Mouse (Mus musculus): Measurements from ENCODE around the gene Prkg1. TPM values are rescaled to one million over a fixed set of nuclear protein-coding genes. Genes with fewer than 3 reads are reported as not detected.
"Not testable (repeated sequence)": the region's sequence is repeated elsewhere in the genome, so short reads cannot be mapped to it uniquely, and the experiment has no call there.

Prkg1 gene
- total RNA-seq, 2 experiments from 2014 or later = 6.3 to 6.4 TPM

- DNase-seq (ENCODE audit: low spot score in 2 of 2) = no peak
These were observed 427.0 kb downstream of the Prkg1 start for GRCm38 (mm10) chr19:31337863-31338217.

GRCm38 (mm10) chr19:31337163-31337862 is 427.5 kb downstream of the Prkg1 start:
- no peak for DNase-seq (ENCODE audit: low spot score in 2 of 2)

DNA sequence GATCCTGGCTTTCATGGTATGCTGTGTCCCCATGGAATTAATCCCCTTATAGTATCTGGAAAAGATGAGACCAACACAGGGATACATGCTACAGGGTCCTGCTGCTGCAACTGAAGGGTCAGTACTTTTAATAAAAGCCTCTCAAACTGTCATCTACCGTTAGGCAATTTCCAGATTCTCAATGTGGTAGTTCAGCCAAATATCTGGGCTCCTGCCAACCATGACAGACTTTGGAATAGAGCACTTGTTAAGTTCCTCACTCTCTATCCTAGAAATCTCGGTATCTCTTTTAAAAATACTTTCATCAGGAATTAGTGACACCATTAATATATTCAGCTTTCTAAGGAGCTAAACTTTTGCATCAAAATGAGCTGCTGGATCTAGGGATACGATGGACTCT is 428.5 kb downstream of the Prkg1 start:
- DNase-seq (ENCODE audit: low spot score in 2 of 2) = no peak

DNA sequence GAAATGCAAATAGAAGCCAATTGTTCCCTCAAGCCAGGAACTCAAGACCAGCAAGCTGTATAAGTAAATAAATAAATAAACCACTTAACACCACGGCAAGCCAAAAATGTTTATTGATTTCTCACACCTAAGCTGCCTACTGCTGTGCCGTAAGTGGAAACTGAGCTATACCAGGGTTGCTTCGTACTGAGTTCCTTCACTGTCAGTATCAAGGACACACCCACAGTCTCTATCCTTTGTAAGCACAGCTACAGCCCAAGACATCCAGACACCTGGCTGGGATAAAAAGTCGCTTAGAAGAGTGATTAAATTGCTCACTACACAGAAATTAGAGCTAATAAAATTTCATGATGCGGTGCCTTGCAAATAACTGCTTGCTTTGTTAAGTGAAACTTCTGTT is 434.9 kb downstream of the Prkg1 start:
- DNase-seq (ENCODE audit: low spot score in 2 of 2) = no peak

- DNase-seq (ENCODE audit: low spot score in 2 of 2) = no peak
These were observed 460.1 kb downstream of the Prkg1 start for GRCm38 (mm10) chr19:31304760-31305159.

DNA sequence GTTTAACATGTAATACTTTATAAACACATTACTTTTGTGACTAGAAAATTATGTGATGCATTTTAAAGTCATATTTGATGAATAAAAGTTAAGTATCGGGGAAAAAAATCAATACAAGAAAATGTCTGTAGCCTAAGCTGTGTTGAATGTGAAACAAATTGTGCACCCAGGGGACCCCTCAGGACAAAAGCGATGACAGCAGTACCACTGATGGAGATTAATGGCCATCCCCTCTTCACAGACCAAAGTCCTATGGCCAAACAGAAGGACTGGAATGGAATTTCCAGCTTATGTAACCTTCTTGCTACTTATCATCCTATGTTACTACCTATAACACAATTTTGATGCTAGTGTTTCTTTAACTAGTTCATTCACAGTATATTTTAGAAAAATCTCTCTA is 473.6 kb downstream of the Prkg1 start:
- DNase-seq (ENCODE audit: low spot score in 2 of 2) = no peak

GRCm38 (mm10) chr19:31284581-31284980 is 480.3 kb downstream of the Prkg1 start:
- no peak for DNase-seq (ENCODE audit: low spot score in 2 of 2)

DNA sequence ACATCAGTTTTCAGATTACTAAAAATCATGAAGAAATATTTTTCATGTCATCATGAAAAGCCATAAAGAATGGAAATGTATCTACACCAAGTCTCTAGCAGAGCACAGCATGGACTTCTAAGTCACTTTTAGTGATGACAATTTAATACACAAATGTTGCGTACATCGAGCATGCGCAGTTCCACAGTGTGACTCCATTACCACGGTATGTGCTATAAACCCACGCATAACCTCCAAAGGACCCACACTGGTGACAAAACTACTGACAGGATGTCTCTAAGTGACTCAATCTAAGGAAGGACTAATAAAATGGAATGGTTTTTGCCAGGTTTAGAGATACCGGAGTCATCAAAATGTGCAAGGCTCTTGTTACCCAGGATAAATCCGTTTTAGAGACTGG is 480.7 kb downstream of the Prkg1 start:
- no peak for DNase-seq (ENCODE audit: low spot score in 2 of 2)

GRCm38 (mm10) chr19:31283617-31284016 is 481.2 kb downstream of the Prkg1 start:
- no peak for DNase-seq (ENCODE audit: low spot score in 2 of 2)

DNA sequence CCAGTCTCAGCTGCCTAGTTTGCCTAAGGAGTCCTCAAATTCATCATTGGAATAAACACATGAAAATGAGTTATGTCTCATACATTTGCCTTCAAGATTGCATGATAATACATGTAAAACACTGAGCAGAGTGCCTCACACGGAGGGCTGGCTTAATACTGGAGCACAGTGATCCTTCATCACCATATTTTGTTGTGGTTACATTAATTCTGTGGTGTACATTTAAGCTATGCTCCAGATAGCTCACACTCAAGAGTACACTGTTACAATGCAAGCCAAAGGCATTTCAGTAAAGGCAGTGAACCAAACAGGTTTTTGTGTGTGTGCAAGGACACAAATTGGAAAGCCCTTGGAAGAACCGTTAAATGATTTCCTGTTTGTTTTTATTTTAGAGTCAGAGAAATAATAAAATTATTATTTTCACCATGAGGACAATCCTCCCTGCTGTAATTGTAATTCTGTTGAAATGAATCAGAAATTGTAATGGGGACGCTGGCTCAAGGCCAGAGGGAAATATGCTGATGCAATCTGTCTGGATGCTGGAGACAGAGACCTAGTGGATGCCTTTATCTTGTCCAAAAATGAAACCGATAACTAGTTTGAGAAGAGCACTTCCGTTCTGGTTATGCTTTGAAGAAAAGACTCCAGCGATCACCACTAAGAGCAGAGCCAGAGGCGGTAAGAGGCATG is 484.9 kb downstream of the Prkg1 start:
- DNase-seq (ENCODE audit: low spot score in 2 of 2) = peak; percentile 32 to 47

DNA sequence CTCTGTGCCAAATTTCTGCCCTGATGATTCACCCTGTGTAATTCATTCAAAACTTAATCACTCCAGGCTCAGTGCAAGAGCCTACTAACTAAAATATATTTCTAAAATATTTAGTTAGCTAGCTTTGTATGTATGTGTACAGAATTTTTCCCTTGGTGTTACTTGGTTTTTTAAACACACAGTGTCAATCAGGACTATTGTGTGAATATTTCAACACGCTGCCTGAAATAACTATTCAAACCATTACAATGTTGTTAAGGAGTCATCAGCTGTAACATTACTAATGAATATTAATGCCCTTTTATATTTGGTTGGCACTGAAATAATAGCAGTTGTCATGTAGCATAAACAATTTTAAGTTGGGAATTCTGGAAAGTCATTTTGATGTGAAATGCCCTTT is 502.4 kb downstream of the Prkg1 start:
- no peak for DNase-seq (ENCODE audit: low spot score in 2 of 2)

GRCm38 (mm10) chr19:31260494-31260893 is 504.3 kb downstream of the Prkg1 start:
- DNase-seq (ENCODE audit: low spot score in 2 of 2) = no peak

DNA sequence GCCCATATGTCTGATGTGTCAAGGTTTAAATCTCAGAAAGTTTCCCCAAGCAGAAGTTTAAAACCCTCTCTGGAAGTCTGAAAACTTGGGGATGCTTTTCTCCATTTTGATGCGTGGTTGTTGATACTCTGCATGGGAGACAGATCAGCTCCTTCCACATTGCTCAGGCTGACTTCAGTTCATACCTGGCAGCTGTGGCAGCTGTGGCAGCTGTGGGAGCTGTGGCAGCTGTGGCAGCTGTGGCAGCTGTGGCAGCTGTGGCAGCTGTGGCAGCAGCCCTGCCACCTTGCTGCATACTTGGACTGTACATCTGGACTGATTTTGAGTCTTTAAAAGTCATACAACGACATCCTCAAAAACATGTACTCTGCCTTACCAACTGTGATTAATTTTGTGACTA is 509.1 kb downstream of the Prkg1 start:
- no peak for DNase-seq (ENCODE audit: low spot score in 2 of 2)

DNA sequence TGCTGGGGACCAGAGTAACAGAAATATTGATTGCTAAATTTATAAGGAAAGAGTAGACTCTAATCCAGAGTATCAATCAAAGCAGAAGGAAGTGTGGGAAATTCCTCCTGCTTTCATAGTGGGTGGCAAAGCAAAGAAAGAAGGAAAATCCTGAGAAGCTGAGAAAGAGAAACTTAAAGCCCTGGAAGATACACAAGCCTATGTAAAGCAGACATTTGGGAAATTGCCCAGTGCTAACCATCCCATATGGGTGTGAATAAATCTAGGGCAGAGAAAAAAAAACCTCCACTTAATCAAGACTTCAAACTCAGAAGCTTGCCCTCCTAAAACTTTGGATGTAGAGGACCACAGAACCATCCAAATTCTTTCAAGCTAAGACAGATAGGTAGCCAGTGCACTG is 532.4 kb downstream of the Prkg1 start:
- DNase-seq (ENCODE audit: low spot score in 2 of 2) = no peak

DNA sequence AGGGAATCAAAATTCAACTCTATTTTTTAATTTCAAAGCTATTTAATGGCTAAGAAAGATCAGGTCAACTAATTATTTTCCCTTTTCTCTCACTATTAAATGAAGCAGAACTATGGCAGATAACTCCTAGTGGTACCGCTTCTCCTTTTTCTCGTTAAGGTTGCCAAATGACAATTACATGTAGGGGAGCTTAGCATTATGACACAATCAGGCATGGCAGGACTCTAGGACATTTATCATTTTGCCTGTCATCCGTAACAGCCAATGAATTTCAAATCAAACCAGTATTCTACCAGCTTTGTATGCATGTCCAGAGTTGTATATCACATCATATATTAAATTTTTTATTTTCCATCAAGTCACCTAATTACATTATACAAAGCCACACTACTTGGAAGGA is 536.4 kb downstream of the Prkg1 start:
- DNase-seq (ENCODE audit: low spot score in 2 of 2) = no peak

GRCm38 (mm10) chr19:31223457-31223856 is 541.4 kb downstream of the Prkg1 start:
- no peak for DNase-seq (ENCODE audit: low spot score in 2 of 2)

GRCm38 (mm10) chr19:31219261-31219660 is 545.6 kb downstream of the Prkg1 start:
- DNase-seq (ENCODE audit: low spot score in 2 of 2) = not testable (repeated sequence)

GRCm38 (mm10) chr19:31210850-31211249 is 554.0 kb downstream of the Prkg1 start:
- DNase-seq (ENCODE audit: low spot score in 2 of 2) = no peak

- DNase-seq (ENCODE audit: low spot score in 2 of 2) = no peak
These were observed 554.4 kb downstream of the Prkg1 start for GRCm38 (mm10) chr19:31210449-31210848.

GRCm38 (mm10) chr19:31199583-31199982 is 565.2 kb downstream of the Prkg1 start:
- DNase-seq (ENCODE audit: low spot score in 2 of 2) = no peak

GRCm38 (mm10) chr19:31198461-31198860 is 566.4 kb downstream of the Prkg1 start:
- DNase-seq (ENCODE audit: low spot score in 2 of 2) = no peak

GRCm38 (mm10) chr19:31197076-31197475 is 567.8 kb downstream of the Prkg1 start:
- no peak for DNase-seq (ENCODE audit: low spot score in 2 of 2)
